Mouse (Mus musculus): ENCODE data around the gene Cfc1. TPM values are rescaled to one million over a fixed set of nuclear protein-coding genes. Genes with fewer than 3 reads are reported as not detected.
"Not testable (repeated sequence)": the region's sequence is repeated elsewhere in the genome, so short reads cannot be mapped to it uniquely, and the experiment has no call there.

Gene Cfc1
- polyA plus RNA-seq, 1 experiment from 2014 or later, result not detected

DNA sequence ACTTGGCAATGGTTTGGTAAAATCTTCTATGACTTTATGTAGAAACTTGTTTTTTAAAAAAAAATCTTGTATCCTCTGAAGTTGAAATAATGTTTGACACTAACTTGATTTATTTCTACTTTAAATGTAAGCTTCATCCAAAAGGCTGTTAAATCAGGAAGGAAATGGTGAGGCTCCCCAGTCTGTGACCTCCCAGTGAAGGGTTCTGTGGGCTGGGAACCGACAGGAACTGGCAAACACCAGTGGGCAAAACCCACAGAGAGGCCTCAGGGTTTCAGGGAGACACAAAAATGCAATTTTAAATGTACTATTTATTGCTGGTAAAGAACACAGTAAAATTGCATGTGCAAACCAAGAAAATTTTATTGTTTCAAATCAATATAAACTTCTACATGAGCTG lies 17.7 kb upstream of the Cfc1 start:
- H3K27me3 ChIP-seq (ENCODE audit: low read depth, poor library complexity, severe bottlenecking); H3K4me3 ChIP-seq; H3K36me3 ChIP-seq; H3K27ac ChIP-seq; DNase-seq (ENCODE audit: low spot score); H3K9me3 ChIP-seq (replicated peaks); H3K4me1 ChIP-seq: not testable (repeated sequence)
- 58% methylated on average over 1 of the region's 1 CpGs for whole genome bisulfite sequencing

DNA sequence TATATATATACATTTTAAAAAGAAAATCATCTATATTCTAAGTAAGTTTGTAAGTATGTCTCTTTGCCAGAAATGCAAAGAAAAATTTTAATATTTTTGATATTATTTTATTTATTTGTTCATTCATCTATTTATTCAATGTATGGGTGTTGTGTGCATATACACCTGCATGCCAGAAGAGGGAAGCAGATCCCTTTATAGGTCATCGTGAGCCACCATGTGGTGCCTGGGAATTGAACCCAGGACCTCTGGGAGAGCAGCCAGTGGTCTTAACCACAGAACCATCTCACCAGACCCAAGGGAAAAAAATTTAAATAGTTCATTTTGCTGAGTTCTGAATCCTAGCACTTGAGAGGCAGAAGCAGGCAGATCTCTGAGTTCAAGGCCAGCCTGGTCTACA lies 17.2 kb upstream of the Cfc1 start:
- no peaks in the 10 kb centered on the region for H3K27me3 ChIP-seq (ENCODE audit: low read depth, poor library complexity, severe bottlenecking)
- 87% methylated on average over 1 of the region's 1 CpGs for WGBS
- no peaks in the 10 kb centered on the region for H3K9me3 ChIP-seq (replicated peaks)

DNA sequence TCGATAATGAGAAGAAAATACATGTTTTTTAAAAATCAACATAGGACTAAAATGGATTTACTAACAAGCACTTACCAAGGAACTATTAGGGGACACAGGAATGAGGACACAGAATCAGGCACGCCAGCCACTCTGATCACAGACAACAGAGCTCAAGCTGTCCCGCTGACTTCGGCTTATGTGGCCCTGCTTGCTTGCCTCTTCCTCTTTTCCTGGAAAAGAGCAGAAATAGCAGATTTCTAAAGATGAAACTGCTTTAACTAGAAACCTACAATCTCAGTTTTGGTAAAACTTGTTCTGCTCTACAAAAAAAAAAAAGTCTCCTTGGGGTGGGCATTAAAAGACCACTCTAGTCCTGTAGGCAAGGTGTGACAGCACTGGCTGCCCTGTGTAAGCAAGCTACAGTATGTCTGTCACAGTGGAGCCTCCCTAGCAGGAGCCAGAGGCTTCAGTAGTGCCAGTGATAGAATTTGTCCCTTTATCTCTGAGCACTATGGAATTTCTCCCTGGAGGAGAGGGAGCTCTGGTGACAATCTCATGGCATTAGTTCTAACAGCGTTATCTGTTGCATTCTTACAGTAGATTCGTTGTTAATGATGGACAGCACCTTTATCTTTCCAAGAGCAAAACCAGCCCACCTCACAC lies 13.1 kb upstream of the Cfc1 start:
- Histone ChIP-seq H3K36me3 (no peaks in the 10 kb centered on the region), H3K27me3 (ENCODE audit: low read depth, poor library complexity, severe bottlenecking) (no peaks in the 10 kb centered on the region), H3K9me3 (replicated peaks) (no peaks in the 10 kb centered on the region), H3K4me3 (no peak overlapping the region), H3K27ac (no peak overlapping the region), H3K4me1 (no peaks in the 10 kb centered on the region)
- DNase-seq (ENCODE audit: low spot score), result no peak
- WGBS, result 87% methylated on average over 6 of the region's 6 CpGs

More for the DNA sequence above, 17.2 kb upstream of the Cfc1 start:
- no peaks in the 10 kb centered on the region for H3K4me1 ChIP-seq
- no peak overlapping the region for H3K27ac ChIP-seq
- no peaks in the 10 kb centered on the region for H3K36me3 ChIP-seq
- DNase-seq (ENCODE audit: low spot score), result no peak
- no peak overlapping the region for H3K4me3 ChIP-seq

DNA sequence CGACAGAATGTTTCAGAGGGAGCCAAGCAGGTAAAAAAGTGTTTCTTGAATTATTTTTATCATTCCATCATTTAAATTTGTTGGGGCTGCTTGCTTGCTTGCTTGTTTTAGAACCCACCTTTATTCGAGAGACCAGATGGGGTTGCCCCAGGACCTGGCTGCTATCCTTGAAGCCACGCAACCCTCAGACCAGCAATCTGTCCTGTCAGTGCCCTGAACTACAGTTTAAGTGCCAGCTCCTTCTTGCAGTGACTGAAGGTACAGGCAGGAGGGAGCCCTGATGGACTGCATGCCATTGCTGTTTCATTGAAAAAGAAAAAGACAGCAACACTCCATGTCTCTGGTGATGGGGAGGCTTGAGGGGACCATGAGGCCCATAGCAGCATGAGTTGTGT lies 12.6 kb upstream of the Cfc1 start:
- Histone ChIP-seq H3K27ac (no peak overlapping the region), H3K4me3 (no peak overlapping the region), H3K27me3 (ENCODE audit: low read depth, poor library complexity, severe bottlenecking) (no peaks in the 10 kb centered on the region), H3K9me3 (replicated peaks) (no peaks in the 10 kb centered on the region), H3K4me1 (no peaks in the 10 kb centered on the region), H3K36me3 (no peaks in the 10 kb centered on the region)
- no peak for DNase-seq (ENCODE audit: low spot score)
- 80% methylated on average over 3 of the region's 3 CpGs for WGBS

DNA sequence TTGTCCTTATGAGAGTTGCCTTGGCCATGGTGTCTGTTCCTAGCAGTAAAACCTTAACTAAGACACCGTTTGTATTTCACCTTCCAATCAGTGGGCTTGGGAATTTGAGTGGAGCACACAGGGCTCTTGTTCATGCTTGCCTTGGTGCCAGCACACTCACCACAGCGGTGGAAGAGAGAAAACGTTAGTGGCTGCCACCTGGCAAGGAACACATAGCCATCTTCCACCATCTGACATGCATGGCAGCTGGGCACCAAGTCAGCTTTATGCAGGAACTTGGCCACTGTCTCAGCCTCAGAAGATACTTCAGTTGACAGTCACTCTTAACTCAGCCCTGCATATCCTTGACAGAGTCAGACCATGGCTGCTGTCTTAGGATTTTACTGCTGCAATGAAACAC lies 11.8 kb upstream of the Cfc1 start:
- Histone ChIP-seq H3K36me3 (no peaks in the 10 kb centered on the region), H3K27me3 (ENCODE audit: low read depth, poor library complexity, severe bottlenecking) (no peaks in the 10 kb centered on the region), H3K9me3 (replicated peaks) (no peaks in the 10 kb centered on the region), H3K27ac (no peak overlapping the region), H3K4me3 (no peak overlapping the region), H3K4me1 (no peaks in the 10 kb centered on the region)
- 83% methylated on average over 3 of the region's 3 CpGs for WGBS
- DNase-seq (ENCODE audit: low spot score), result no peak

DNA sequence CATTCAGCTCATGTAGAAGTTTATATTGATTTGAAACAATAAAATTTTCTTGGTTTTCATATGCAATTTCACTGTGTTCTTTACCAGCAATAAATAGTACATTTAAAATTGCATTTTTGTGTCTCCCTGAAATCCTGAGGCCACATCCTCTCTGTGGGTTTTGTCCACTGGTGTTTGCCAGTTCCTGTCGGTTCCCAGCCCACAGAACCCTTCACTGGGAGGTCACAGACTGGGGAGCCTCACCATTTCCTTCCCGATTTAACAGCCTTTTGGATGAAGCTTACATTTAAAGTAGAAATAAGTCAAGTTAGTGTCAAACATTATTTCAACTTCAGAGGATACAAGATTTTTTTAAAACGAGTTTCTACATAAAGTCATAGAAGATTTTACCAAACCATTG lies 874 bp upstream of the Cfc1 start:
- H3K9me3 ChIP-seq (replicated peaks); H3K4me3 ChIP-seq; H3K4me1 ChIP-seq; DNase-seq (ENCODE audit: low spot score); H3K36me3 ChIP-seq; H3K27ac ChIP-seq: not testable (repeated sequence)
- 41% methylated on average over 3 of the region's 3 CpGs for WGBS
- H3K27me3 ChIP-seq (ENCODE audit: low read depth, poor library complexity, severe bottlenecking), result peaks cover 46% of the 10 kb centered on the region

DNA sequence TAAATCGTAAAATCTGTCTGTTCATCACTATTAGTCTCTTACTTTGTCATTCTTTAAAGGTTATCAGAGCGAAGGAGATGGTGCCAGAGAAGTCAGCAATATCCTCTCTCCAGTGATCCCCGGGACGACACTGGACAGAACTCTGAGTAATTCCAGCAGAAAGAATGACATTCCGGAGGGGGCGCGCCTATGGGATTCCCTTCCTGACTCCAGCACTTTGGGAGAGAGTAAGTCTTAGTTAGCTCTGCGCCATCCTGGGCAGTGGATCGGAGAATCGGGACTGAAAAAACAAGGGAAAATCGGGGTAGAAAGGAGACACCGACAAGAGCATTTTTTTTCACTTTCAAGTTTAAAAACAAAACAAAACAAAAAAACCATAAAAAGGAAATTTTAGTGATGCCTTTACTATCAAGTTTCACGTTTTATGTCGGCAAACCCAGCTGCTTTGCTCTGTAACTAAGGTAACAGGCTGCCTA lies 881 bp downstream of the Cfc1 start:
- DNase-seq (ENCODE audit: low spot score), result no peak

DNA sequence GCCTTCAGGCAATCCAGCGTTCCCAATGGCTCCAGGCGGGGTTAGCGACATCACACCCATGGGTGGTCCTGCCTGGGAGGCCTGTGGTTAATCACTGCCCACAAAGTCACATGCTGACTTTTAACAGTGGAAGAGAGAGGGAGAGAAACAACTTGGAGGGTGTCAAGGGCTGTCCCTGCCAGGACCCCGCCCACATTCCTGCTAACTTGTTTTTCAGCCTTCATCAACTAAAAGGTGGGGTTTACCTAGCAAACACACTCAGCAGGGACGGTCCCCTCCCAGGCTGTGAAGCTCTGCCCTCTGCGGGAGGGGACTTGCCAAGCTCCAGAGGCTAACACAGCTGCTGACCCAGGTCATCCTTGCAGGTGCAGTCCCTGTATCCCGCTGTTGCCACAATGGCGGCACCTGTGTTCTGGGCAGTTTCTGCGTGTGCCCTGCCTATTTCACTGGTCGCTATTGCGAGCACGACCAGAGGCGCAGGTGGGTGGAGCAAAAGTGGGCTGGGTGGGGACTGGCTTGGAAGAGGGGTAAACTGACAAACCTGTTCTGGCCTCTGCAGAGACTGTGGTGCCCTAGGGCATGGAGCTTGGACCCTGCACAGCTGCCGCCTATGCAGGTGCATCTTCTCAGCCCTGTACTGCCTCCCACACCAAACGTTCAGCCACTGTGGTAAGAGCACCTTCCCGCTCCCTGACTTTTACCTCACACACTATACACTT lies 1.5 kb downstream of the Cfc1 start:
- 5% methylated on average over 16 of the region's 16 CpGs for WGBS
- peaks cover 8% of the 10 kb centered on the region for H3K4me1 ChIP-seq
- H3K4me3 ChIP-seq, result peak overlapping the region; percentile 27
- no peaks in the 10 kb centered on the region for H3K36me3 ChIP-seq
- no peak overlapping the region for H3K27ac ChIP-seq
- peak; percentile 50 for DNase-seq (ENCODE audit: low spot score)
- H3K27me3 ChIP-seq (ENCODE audit: low read depth, poor library complexity, severe bottlenecking), result peaks cover 46% of the 10 kb centered on the region
- H3K9me3 ChIP-seq (replicated peaks), result no peaks in the 10 kb centered on the region

More for the DNA sequence above, 881 bp downstream of the Cfc1 start:
- Histone ChIP-seq H3K27me3 (ENCODE audit: low read depth, poor library complexity, severe bottlenecking) (peaks cover 46% of the 10 kb centered on the region), H3K9me3 (replicated peaks) (no peaks in the 10 kb centered on the region), H3K4me1 (peaks cover 8% of the 10 kb centered on the region), H3K36me3 (no peaks in the 10 kb centered on the region), H3K4me3 (peak overlapping the region; percentile 27; the same call in 1 of the 2 replicates), H3K27ac (no peak overlapping the region)
- 1% methylated on average over 14 of the region's 14 CpGs for WGBS

DNA sequence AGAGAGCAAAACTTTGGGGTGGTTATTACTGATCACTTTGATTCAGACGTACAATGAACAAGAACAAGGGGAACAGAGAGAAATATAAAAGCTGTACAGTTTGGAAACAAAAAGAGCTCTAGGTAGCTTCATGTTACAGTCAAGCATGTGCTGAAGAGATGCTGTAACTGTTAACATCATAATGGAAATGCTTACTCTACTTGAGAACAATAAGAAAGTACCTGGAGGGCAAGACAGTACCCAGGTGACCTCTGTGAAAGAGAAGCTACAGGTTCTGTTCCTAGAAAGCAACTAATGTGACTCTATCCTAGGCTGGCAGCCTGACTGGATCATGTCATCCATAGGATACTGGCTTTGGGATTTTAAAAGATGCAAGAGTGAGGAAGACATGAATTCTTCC lies 11.6 kb downstream of the Cfc1 start:
- Histone ChIP-seq H3K4me1 (no peaks in the 10 kb centered on the region), H3K9me3 (replicated peaks) (no peaks in the 10 kb centered on the region), H3K27ac (no peak overlapping the region), H3K36me3 (no peaks in the 10 kb centered on the region), H3K27me3 (ENCODE audit: low read depth, poor library complexity, severe bottlenecking) (no peaks in the 10 kb centered on the region), H3K4me3 (no peak overlapping the region)
- no peak for DNase-seq (ENCODE audit: low spot score)
- WGBS, result 81% methylated on average over 1 of the region's 1 CpGs

DNA sequence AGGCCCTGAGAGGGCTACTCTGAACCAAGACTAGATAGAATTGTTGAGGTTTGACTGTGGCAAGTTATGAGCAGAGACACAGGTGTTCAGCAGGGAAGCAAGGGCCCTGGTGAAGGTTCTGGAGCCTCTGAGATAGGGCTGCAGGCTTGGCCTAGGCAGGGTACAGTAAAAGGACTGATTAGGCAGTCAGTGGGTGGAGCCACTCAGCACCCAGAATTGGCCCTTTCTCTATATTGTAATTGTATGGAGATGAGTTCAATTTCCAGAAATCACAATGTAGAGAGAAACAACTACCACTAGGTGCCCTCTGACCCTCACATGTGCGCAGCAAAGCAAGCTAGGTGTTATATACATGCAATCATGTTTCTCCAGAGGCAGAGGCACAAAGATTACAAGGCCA lies 18.2 kb downstream of the Cfc1 start:
- no peak overlapping the region for H3K4me3 ChIP-seq
- H3K27ac ChIP-seq, result no peak overlapping the region
- H3K36me3 ChIP-seq, result no peaks in the 10 kb centered on the region
- no peaks in the 10 kb centered on the region for H3K4me1 ChIP-seq
- H3K27me3 ChIP-seq (ENCODE audit: low read depth, poor library complexity, severe bottlenecking), result no peaks in the 10 kb centered on the region
- WGBS, result 83% methylated on average over 1 of the region's 1 CpGs
- no peak for DNase-seq (ENCODE audit: low spot score)
- H3K9me3 ChIP-seq (replicated peaks), result no peaks in the 10 kb centered on the region

DNA sequence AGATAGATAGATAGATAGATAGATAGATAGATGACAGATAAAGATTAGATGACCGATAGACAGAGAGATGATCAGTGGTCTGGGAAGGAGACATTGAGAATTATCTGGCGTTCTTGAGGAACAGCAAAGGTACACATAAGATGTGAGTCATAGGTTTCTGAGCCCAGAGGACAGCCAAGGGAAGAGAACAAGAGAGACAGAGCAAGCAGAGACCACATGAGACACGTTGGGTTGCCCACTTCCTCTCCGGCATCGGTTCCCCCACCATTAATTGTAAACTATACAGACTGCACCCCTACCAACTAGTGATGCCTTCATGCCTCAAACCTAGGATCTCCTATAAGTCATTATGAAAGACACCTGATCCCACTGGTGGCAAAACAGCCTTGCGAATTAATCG lies 18.8 kb downstream of the Cfc1 start:
- no peaks in the 10 kb centered on the region for H3K4me1 ChIP-seq
- no peak overlapping the region for H3K4me3 ChIP-seq
- no peaks in the 10 kb centered on the region for H3K36me3 ChIP-seq
- 92% methylated on average over 7 of the region's 7 CpGs for WGBS
- no peaks in the 10 kb centered on the region for H3K9me3 ChIP-seq (replicated peaks)
- H3K27ac ChIP-seq, result no peak overlapping the region
- no peak for DNase-seq (ENCODE audit: low spot score)
- H3K27me3 ChIP-seq (ENCODE audit: low read depth, poor library complexity, severe bottlenecking), result no peaks in the 10 kb centered on the region

DNA sequence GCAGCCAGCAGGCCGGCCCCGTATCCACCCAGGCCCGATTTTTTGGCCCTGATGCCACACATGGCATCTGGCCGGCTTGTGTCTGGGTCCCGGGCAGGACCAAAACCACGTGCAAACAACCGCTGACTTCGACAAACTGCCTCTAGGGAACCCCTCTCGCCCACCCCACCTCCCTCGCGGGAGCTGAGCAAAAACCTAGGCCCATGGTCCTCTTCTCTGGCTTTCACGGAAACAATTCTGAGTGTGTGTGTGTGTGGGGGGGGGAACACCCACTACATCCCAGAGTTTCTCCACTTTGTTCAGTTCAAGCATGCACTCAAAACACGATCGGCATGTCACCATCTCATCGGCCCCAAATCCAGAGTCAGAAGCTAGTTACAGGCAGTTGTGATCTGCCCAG lies 25.4 kb downstream of the Cfc1 start, which contains the start of gene Prss40:
Gene Prss40, minus strand, starts transcription at position 101 of the 400 bp plus-strand sequence.
- H3K27me3 ChIP-seq (ENCODE audit: low read depth, poor library complexity, severe bottlenecking), result no peaks in the 10 kb centered on the region
- H3K9me3 ChIP-seq (replicated peaks), result no peaks in the 10 kb centered on the region
- DNase-seq (ENCODE audit: low spot score), result no peak
- 94% methylated on average over 15 of the region's 15 CpGs for WGBS
- H3K4me1 ChIP-seq, result no peaks in the 10 kb centered on the region
- H3K27ac ChIP-seq, result no peak within 1 kb of the TSS
- H3K36me3 ChIP-seq, result no peaks in the 10 kb centered on the region
- no peak within 1 kb of the TSS for H3K4me3 ChIP-seq

DNA sequence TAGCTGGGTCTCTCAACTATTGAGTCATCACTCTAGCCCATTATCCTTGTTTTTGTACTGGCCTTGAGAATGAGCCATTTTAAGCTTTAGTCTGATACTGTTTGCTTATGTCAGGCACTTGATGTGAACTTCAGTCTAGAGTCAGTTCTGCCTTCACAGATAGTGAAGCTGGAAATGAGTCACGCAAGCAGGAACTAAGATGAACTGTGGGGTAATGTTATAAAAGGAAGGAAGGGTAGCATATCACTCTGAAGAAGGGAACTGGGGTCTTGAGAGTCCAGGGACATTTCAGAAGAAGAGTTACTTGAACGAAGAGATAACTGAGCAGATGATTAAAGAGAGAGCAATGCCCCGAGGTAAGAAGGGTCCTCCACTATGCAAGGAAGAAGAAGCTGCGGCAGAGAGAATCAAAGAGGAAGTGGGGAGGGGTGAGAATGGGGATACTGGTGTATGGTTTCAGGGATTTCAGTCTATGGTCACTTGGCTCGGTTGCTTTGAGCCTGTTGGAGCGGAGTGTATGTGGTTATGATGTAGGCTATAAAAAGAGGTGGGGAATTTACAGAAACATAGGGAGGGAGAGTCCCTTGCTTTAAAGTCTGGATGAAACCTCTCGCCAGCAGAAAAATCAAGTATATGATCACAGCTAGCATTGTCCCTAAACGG lies 29.1 kb downstream of the Cfc1 start:
- H3K4me3 ChIP-seq, result no peak overlapping the region
- 78% methylated on average over 8 of the region's 8 CpGs for WGBS
- no peak for DNase-seq (ENCODE audit: low spot score)
- H3K4me1 ChIP-seq, result no peaks in the 10 kb centered on the region
- no peaks in the 10 kb centered on the region for H3K36me3 ChIP-seq
- no peak overlapping the region for H3K27ac ChIP-seq
- no peaks in the 10 kb centered on the region for H3K9me3 ChIP-seq (replicated peaks)
- H3K27me3 ChIP-seq (ENCODE audit: low read depth, poor library complexity, severe bottlenecking), result no peaks in the 10 kb centered on the region

All from limb, embryonic 10.5 days (tissue).